Mouse (Mus musculus) cortical plate, adult 2 months (tissue): Measurements from ENCODE around the gene Apbb2.

ENCODE experiments used
- CTCF ChIP-seq: fragments of 200-500 bp; IDR thresholded peaks from 2 replicates; pipeline ENCODE4 v1.5.1; 2011; ENCODE audit warnings: mild to moderate bottlenecking, control low read depth, low read length; ENCODE audit not compliant: insufficient read depth; ENCODE audit errors: extremely low read depth
- POLR2A ChIP-seq: fragments of 200-500 bp; IDR thresholded peaks from 2 replicates; pipeline ENCODE4 v1.6.1; 2011; ENCODE audit warnings: mild to moderate bottlenecking, low read length, control low read depth; ENCODE audit not compliant: insufficient read depth; ENCODE audit errors: extremely low read depth

DNA sequence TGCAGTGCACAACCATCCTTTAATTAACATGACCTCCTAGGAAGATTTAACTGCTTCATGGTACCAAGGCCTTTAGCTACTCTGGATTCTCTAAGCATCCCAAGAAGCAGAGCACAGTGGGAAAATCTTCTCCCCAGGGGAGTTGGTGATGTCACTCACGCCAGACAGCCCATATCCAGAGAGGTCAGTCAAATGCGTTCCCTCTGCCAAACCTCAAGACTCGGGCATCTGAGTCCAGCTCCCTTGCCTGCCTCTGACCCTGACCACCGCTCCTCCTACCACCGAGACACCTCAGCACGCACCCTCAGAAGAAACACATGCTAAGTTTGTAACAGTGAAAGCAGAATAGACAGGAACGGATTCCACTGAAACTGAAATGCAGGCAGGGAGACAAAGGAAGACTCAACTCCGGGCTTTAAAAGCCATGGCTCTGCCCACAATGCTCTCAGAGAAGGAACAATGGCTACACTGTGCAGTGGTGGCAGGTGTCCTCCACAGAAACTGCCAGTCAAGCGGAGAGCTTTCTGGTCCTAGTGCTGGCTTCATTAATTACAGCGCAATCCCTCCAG is 72.9 kb downstream of the Apbb2 start:
- TF ChIP-seq CTCF (no peak), POLR2A (no peak)
